Mouse (Mus musculus): ENCODE results near the gene Ppp5c.

Ppp5c gene

GRCm38 (mm10) chr7:17050933-17051594, 23.3 kb upstream of the Ppp5c start:
- DNase-seq = peak; percentile 76 to 77

GRCm38 (mm10) chr7:17050491-17050890, 22.8 kb upstream of the Ppp5c start:
- peak in 1 of 2 experiments; percentile 30 for DNase-seq

GRCm38 (mm10) chr7:17048431-17049190, 20.9 kb upstream of the Ppp5c start:
- DNase-seq = no peak

DNA sequence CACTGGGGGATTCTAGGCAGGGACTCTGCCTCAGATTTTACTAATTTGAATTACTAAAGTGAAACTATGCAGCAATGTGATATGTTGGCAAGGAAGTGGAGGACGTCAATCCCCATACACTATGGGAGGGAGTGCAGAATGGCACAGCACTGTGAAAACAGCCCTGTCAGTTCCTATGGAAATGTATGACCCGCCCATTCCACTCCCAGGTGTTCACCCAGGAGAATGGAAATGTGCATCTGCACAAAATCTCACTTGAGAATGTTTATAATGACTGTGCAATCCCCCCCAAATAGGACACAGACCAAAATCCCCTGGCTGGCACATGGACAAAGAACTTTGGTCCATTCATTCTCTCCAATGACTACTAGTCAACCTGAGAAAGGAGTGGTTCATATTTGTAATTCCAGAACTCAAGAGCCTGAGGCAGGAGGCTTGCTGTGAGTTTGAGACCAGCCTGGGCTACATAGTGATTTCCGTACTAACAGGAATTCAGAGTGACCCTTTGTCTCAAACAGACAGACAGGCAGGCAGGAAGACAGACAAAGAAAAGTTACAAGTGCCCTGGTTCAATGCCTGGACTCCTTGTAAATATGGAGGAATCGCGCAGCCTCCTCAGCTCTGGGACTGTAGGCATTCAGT, 19.4 kb upstream of the Ppp5c start:
- DNase-seq = no peak

- DNase-seq = no peak
These were observed 18.0 kb upstream of the Ppp5c start for GRCm38 (mm10) chr7:17045743-17046142.

GRCm38 (mm10) chr7:17039373-17039772, 11.6 kb upstream of the Ppp5c start:
- DNase-seq = no peak

DNA sequence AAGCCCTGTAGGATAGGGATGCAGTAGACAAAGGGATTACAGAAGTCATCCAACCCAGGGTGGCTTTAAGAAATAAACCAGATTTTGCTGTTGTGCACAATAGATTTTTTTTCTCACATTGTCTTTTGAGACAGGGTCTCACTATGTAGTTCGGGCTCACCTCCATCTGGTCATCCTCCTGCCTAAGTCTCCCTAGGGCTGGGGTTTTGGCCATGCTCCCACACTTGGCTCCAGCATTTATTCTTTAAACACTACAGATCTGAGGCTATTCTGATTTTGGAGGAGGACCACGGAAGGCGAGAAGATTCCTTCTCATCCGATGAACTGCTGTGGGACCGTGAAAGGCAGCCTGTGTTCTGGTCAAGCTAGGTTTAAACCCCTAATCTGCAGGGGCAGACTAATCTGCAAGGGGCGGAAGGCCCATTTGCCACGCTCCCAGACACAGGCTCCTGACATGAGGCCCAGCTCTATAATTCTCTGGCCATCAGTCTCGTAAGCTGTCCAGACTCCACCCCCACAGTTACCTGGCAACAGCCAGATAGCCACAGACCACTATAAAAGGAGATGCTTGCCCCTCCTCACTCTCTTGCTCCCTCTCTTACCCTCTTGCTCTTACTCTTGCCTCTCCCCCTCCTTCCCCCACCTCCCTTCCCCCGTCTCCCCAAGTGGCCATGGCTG, 10.4 kb upstream of the Ppp5c start:
- no peak for DNase-seq

DNA sequence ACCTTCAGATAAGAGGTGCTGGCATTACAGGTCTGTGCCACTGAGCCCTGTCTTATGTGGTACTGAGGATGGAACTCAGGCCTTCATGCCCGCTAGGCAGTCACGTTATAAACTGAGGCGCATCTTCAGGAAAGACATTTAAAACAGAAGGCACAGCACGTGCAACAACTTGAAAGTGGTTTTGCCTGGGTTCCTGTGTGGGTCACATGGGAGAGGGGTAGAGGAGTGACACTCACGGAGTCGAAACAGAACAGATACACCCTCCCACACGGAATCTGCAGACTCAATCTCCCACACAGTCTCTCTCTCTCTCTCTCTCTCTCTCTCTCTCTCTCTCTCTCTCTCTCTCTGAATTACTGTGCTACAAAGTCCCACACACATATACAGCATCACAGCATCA, 2.5 kb upstream of the Ppp5c start:
- no peak for DNase-seq

DNA sequence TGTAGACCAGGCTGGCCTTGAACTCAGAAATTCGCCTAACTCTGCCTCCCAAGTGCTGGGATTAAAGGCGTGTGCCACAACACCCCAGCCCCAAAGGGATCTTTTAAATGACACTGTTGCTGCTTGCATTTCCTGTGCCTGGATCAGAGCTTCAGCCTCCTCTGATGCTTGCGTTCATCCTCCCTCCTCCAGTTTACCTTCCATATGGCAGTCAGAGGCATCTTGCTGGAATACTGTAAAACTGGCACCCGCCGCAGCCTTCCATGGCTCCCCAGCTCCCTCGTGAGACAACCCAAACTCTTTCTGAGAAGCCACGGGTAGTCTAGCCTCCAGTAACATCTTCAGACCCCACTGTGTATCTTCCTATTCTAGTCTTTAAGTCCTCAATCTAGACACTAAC, 1.2 kb upstream of the Ppp5c start:
- no peak for DNase-seq

GRCm38 (mm10) chr7:17026710-17027587, 775 bp downstream of the Ppp5c start:
- peak; percentile 2 to 51 for DNase-seq

GRCm38 (mm10) chr7:17025896-17026622, 1.7 kb downstream of the Ppp5c start:
- no peak for DNase-seq

DNA sequence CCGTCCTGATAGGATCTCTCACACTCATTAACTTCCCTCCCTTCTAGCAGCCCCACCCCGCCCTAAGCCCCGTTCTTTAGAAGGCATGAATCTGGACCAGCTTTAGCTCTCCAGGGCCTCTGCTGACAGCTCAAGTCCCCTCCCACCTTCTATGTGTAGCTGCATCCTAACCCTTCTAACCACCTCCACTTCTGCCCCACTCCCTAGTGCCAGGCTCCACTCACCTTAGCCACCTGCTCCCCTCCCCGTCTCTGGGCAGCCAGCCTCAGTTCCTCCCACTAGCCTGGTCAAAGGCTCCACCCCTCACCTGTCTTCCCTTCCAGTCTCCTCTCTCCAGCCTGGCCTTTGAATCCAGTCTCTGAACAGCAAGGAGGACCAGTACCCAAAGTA, 2.2 kb downstream of the Ppp5c start:
- no peak for DNase-seq

- DNase-seq = peak; percentile 59 to 69
These were observed 2.8 kb downstream of the Ppp5c start for GRCm38 (mm10) chr7:17024814-17025504.

GRCm38 (mm10) chr7:17024141-17024540, 3.6 kb downstream of the Ppp5c start:
- DNase-seq = no peak

DNA sequence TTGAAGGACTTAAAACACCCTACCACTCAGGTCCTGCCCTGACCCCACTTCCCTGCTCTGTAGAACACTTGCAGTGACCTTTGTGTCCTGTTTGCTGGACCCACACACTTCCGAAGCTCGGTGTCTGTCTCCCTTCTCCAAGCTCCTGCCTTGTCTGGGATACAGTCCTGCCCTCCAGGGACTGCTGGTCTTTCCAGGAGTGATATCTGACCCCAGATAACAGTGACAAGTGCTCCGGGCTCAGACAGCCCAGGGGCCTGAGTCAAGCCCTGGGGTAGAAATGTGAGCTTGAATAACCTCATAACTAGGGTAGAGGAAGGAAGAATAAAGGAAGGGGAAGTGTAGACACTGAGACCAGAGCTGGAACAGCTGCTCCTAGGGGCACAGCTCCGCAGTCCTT, 4.0 kb downstream of the Ppp5c start:
- DNase-seq = no peak

- no peak for DNase-seq
These were observed 5.5 kb downstream of the Ppp5c start for GRCm38 (mm10) chr7:17022176-17022575.

GRCm38 (mm10) chr7:17019426-17020166, 8.1 kb downstream of the Ppp5c start:
- no peak for DNase-seq

DNA sequence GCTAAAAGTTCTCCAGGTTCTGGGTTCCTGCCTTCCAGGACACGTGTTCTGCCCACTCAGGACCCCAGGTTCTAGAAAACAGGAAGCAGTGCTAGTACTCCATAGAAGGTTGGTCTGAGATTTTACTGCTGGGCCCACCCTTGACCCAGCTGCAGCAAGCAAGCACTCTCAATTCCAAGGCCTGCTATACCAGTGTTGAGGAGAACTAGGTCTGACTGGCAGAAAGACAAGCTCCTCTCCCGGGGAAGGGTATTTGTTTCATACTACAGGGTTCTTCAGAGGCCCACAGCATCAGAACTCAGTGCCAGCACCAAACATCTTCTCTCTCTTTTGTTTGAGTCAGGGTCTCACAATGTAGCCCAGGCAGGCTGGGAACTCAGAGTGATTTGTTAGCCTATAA, 9.8 kb downstream of the Ppp5c start:
- no peak for DNase-seq

- peak in 1 of 2 experiments; percentile 47 for DNase-seq
These were observed 10.7 kb downstream of the Ppp5c start for GRCm38 (mm10) chr7:17017036-17017435.

DNA sequence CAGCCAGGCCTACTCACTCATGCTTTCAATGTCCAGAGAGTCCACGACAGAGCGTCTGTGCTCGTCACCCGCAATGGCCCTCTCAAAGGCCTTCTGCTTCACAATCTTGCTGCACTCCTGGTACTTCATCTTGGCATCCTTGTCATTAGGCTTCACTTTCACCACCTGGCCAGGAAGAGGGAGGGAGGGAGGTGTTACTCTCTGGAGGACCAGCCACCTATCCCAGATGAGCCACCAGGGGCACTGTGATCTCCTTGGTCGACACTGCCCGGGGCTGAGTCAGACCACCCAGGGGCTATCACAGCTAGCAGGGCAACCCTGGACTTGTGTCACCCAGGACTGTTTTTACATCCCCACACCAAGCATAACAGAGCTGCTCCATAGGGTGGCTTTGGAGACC, 12.3 kb downstream of the Ppp5c start:
- no peak for DNase-seq
